Mouse (Mus musculus) intestine, postnatal 0 days (tissue): Measurements from ENCODE around the gene Marveld1. TPM values are rescaled to one million over a fixed set of nuclear protein-coding genes. Genes with fewer than 3 reads are reported as not detected.

ENCODE experiments used
- ATAC-seq: fragments of 200-750 bp; cut with Nextera tagmentation; 2 replicates; pipeline ENCODE4 v1.8.0; 2017; ENCODE audit warnings: mild to moderate bottlenecking, moderate TSS enrichment, moderate library complexity
- H3K27ac ChIP-seq: fragments of 300-500 bp; sonication (generic); 2 replicates; pipeline ENCODE4 v1.5.1; 2014; ENCODE audit warnings: mild to moderate bottlenecking, low read depth, low read length, moderate library complexity
- H3K27me3 ChIP-seq: fragments of 300-500 bp; sonication (generic); replicated peaks from 2 replicates; pipeline ENCODE4 v1.6.1; 2014; ENCODE audit warnings: low read length, mixed read lengths; ENCODE audit not compliant: control insufficient read depth, insufficient read depth
- H3K36me3 ChIP-seq: fragments of 300-500 bp; sonication (generic); 2 replicates; pipeline ENCODE4 v1.6.1; 2014; ENCODE audit warnings: mild to moderate bottlenecking, moderate library complexity; ENCODE audit not compliant: control insufficient read depth, insufficient read depth
- H3K4me1 ChIP-seq: fragments of 300-500 bp; sonication (generic); replicated peaks from 2 replicates; pipeline ENCODE4 v1.6.1; 2014; ENCODE audit warnings: antibody characterized with exemption, low read length, mixed read lengths; ENCODE audit not compliant: control insufficient read depth, insufficient read depth
- H3K4me2 ChIP-seq: fragments of 300-500 bp; sonication (generic); replicated peaks from 2 replicates; pipeline ENCODE4 v1.6.1; 2014; ENCODE audit warnings: low read depth, mild to moderate bottlenecking, moderate library complexity
- H3K4me3 ChIP-seq: fragments of 300-500 bp; sonication (generic); 2 replicates; pipeline ENCODE4 v1.5.1; 2014; ENCODE audit warnings: low read depth, low read length
- H3K9ac ChIP-seq: fragments of 300-500 bp; sonication (generic); 2 replicates; pipeline ENCODE4 v1.6.1; 2014; ENCODE audit warnings: mild to moderate bottlenecking, low read depth, low read length
- H3K9me3 ChIP-seq: fragments of 300-500 bp; sonication (generic); 2 replicates; pipeline ENCODE4 v1.6.1; 2016; ENCODE audit warnings: mixed run types; ENCODE audit not compliant: control insufficient read depth
- CTCF ChIP-seq: sonication (generic); IDR thresholded peaks from 2 replicates; pipeline ENCODE4 v1.5.1; 2016; ENCODE audit warnings: low read depth, mild to moderate bottlenecking, control low read depth, antibody characterized with exemption, moderate library complexity
- WGBS: fragments of 180-500 bp; shearing (Covaris S2); extraction: QIAGEN DNeasy Blood & Tissue Kit; methylation state at CpG from one replicate; pipeline ENCODE4 v1.1.7; 2014; 5-methylcytosine and 5-hydroxymethylcytosine counted together
- polyA plus RNA-seq: library from polyadenylated mRNA; unstranded; fragments of >200 nt; fragmentation: Nextera tagmentation; extraction: Ambion mirVana; gene quantifications from 2 replicates; pipeline ENCODE4 v1.2.1, GENCODE M21; 2015

The Marveld1 gene
- polyA plus RNA-seq, 1 experiment from 2014 or later, result 9.6 TPM

GRCm38 (mm10) chr19:42151990-42152389 is 4.8 kb downstream of the Marveld1 start:
- H3K9me3 ChIP-seq, result no peaks in the 10 kb centered on the region
- H3K27me3 ChIP-seq, result no peaks in the 10 kb centered on the region
- no peak overlapping the region for H3K4me2 ChIP-seq
- no peak overlapping the region for H3K4me3 ChIP-seq
- WGBS, result 5% methylated on average over 6 of the region's 6 CpGs
- 0 out of 2 replicates have a peak, but pooled peaks cover 5% of the 10 kb centered on the region for H3K36me3 ChIP-seq
- H3K4me1 ChIP-seq, result no peaks in the 10 kb centered on the region
- TF ChIP-seq CTCF, result peak; percentile 95
- H3K9ac ChIP-seq, result no peak overlapping the region
- H3K27ac ChIP-seq, result no peak overlapping the region
- ATAC-seq, result peak; percentile 26; the same call in 1 of the 2 replicates

GRCm38 (mm10) chr19:42157493-42158237 is 10.5 kb downstream of the Marveld1 start:
- WGBS, result 56% methylated on average over 12 of the region's 12 CpGs
- no peak for ATAC-seq

DNA sequence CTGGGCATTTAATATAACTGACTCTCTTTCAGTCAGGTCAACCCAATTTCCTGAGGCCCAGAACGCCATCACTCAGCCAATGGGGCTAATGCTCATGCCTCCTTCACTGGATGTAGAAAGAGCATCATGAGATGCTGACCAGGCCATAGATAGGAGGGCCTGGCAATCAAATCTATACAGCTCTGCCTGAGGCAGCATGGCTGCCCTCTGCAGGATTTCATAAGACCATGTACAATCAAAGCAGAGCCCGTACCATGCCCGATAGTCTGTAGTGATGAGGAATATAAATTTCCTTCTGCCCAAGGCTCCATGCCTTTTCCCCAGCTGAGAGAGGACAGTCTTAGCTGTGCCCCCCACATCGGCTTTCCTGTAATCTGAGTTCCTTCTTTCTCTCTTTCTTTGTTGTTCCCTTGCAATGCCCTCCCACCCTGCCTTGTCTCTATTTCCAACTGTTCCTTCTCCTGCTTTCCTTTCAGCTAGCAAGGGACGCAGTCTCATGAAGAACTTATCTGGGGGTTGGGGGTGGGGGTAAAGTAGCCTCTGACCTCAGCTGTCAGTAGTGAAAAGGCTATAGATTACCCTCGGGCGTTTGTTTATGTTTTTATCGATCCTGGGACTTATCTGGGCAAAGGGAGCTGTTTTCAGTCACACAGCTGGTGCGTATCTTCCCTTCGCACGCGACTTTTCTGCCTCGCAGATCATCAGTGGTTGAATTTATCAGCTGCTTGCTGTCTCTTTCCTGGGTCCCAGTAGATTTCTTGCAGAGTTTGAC is 11.2 kb downstream of the Marveld1 start:
- H3K4me2 ChIP-seq, result no peak overlapping the region
- no peaks in the 10 kb centered on the region for H3K36me3 ChIP-seq
- H3K4me3 ChIP-seq, result no peak overlapping the region
- H3K27ac ChIP-seq, result no peak overlapping the region
- 37% methylated on average over 13 of the region's 13 CpGs for WGBS
- peak; percentile 37; the same call in 1 of the 2 replicates for TF ChIP-seq CTCF
- ATAC-seq, result no peak
- H3K4me1 ChIP-seq, result no peaks in the 10 kb centered on the region
- no peak overlapping the region for H3K9ac ChIP-seq
- no peaks in the 10 kb centered on the region for H3K27me3 ChIP-seq
- no peaks in the 10 kb centered on the region for H3K9me3 ChIP-seq

More at GRCm38 (mm10) chr19:42157493-42158237, 10.5 kb downstream of the Marveld1 start:
- H3K9ac ChIP-seq, result no peak overlapping the region
- no peaks in the 10 kb centered on the region for H3K36me3 ChIP-seq
- no peak overlapping the region for H3K4me3 ChIP-seq
- no peak overlapping the region for H3K4me2 ChIP-seq
- no peak for TF ChIP-seq CTCF
- H3K27me3 ChIP-seq, result no peaks in the 10 kb centered on the region
- H3K4me1 ChIP-seq, result no peaks in the 10 kb centered on the region
- H3K27ac ChIP-seq, result no peak overlapping the region
- H3K9me3 ChIP-seq, result no peaks in the 10 kb centered on the region

GRCm38 (mm10) chr19:42163764-42164163 is 16.6 kb downstream of the Marveld1 start, which contains the start of gene Zfyve27:
Gene Zfyve27 (plus strand): TSS chr19:42163951.
- Histone ChIP-seq H3K4me2 (no peak within 1 kb of the TSS), H3K9ac (no peak within 1 kb of the TSS), H3K36me3 (no peaks in the 10 kb centered on the region), H3K4me3 (no peak within 1 kb of the TSS), H3K4me1 (0 out of 2 replicates have a peak, but pooled peaks cover 4% of the 10 kb centered on the region), H3K27ac (no peak within 1 kb of the TSS), H3K27me3 (0 out of 2 replicates have a peak, but pooled peaks cover 1% of the 10 kb centered on the region), H3K9me3 (no peaks in the 10 kb centered on the region)
- 54% methylated on average over 5 of the region's 5 CpGs for WGBS
- ATAC-seq, result no peak
- no peak for TF ChIP-seq CTCF

DNA sequence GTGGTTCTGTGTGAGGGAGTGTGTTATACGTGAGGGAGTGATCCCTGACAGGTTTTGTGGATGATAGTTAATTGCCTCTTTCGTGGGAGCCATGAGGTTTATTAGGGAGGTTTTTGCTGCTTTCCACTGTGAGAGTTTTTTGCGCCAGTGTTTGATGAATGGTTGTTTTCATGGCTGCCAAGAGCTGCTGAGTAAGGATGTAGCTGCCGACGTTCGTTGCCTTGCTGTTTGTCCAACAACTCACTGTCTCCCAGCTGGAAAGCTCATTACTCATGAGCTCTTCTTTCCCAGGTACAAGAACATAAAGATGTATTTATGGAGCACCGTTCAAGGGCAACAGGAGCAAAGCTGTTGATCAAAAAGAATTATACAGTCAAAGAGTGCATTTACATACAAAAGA is 17.0 kb downstream of the Marveld1 start:
- Histone ChIP-seq H3K36me3 (no peaks in the 10 kb centered on the region), H3K27me3 (0 out of 2 replicates have a peak, but pooled peaks cover 2% of the 10 kb centered on the region), H3K4me3 (no peak overlapping the region), H3K9ac (no peak overlapping the region), H3K4me1 (0 out of 2 replicates have a peak, but pooled peaks cover 4% of the 10 kb centered on the region), H3K9me3 (no peaks in the 10 kb centered on the region), H3K27ac (no peak overlapping the region), H3K4me2 (no peak overlapping the region)
- no peak for TF ChIP-seq CTCF
- no peak for ATAC-seq
- 47% methylated on average over 7 of the region's 7 CpGs for WGBS

- Histone ChIP-seq H3K9me3 (no peaks in the 10 kb centered on the region), H3K27me3 (0 out of 2 replicates have a peak, but pooled peaks cover 2% of the 10 kb centered on the region), H3K4me3 (no peak overlapping the region), H3K36me3 (no peaks in the 10 kb centered on the region), H3K9ac (no peak overlapping the region), H3K4me1 (0 out of 2 replicates have a peak, but pooled peaks cover 8% of the 10 kb centered on the region), H3K27ac (no peak overlapping the region), H3K4me2 (peak overlapping the region; percentile 57)
- peak; percentile 96 for TF ChIP-seq CTCF
- WGBS, result 3% methylated on average over 12 of the region's 12 CpGs
- 0 out of 2 replicates have a peak, but pooled peaks have one; percentile 26 for ATAC-seq
Measured at GRCm38 (mm10) chr19:42166130-42166529, 18.9 kb downstream of the Marveld1 start.
